Mouse (Mus musculus): ENCODE data around the gene Tmbim6.
A peak's percentile ranks its signal among the peaks of the same experiment; 100 is the strongest.
"Not testable (repeated sequence)": the region's sequence is repeated elsewhere in the genome, so short reads cannot be mapped to it uniquely, and the experiment has no call there.

The Tmbim6 gene

DNA sequence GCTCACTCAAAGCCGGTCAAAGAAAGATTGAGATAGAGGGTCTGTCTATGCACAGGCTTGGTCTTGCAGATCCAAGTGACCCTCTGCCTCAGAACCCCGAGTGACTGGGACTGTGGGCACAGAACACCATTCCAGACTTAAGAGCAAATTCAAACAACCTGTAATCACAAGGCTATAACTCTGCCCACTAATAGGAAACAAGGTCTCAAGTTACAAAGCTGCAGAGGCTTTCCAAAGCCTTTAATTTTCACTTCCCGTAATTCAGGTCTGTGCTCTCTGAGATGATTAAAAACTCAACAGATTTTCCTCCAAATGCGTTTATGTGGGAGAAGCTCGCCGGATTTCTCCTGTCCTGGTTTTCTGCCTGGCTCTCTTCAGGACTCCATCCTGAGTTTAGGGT lies 8.6 kb upstream of the Tmbim6 start:
- no peak for DNase-seq (ENCODE audit: low read depth, low spot score)

DNA sequence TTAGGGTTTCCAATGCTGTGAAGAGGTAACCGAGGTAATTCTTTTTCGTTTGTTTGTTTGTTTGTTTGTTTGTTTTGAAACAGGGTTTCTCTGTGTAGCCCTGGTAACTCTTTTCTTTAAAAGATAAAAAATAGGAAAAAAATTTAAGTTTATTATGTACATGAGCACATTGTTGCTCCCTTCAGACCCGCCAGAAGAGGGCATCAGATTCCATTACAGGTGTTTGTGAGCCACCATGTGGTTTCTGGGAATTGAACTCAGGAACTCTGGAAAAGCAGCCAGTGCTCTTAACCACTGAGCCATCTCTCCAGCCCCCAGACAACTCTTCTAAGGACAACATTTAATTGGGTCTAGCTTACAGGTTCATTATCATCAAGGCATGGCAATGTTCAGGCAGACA lies 6.6 kb upstream of the Tmbim6 start:
- DNase-seq (ENCODE audit: low read depth, low spot score), result not testable (repeated sequence)

DNA sequence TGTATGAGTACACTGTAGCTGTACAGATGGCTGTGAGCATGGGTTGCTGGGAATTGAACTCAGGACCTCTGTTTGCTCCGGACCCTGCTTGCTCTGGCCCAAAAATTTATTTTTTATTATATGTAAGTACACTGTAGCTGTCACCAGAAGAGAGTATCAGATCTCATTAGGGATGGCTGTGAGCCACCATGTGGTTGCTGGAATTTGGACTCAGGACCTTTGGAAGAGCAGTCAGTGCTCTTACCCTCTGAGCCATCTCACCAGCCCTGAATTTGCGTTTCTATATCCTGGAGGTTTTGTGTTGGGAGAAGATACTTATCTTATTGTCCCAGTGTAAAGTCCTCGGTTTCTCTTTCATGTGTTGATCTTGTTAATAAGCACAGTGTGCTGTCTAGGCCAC lies 5.9 kb upstream of the Tmbim6 start:
- DNase-seq (ENCODE audit: low read depth, low spot score), result no peak

DNA sequence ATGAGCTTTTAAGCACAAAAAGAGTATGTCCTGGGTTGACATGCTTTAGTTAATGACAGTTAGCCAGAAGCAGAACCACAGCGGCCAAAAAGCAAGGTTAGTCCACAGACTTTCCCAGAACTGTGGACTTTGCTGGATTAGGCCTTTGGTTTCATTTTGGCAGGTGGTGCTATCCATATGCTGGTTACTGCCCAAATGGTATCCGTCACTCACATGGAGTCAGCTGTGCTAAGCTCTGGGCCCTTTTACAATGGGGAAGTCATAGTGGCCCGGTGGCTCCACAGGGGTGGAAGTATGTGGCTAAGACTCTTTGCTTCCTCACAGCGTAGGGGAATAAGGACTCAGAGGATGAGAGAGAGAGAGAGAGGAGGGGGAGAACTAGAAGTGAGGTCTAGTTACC lies 4.7 kb upstream of the Tmbim6 start:
- no peak for DNase-seq (ENCODE audit: low read depth, low spot score)

DNA sequence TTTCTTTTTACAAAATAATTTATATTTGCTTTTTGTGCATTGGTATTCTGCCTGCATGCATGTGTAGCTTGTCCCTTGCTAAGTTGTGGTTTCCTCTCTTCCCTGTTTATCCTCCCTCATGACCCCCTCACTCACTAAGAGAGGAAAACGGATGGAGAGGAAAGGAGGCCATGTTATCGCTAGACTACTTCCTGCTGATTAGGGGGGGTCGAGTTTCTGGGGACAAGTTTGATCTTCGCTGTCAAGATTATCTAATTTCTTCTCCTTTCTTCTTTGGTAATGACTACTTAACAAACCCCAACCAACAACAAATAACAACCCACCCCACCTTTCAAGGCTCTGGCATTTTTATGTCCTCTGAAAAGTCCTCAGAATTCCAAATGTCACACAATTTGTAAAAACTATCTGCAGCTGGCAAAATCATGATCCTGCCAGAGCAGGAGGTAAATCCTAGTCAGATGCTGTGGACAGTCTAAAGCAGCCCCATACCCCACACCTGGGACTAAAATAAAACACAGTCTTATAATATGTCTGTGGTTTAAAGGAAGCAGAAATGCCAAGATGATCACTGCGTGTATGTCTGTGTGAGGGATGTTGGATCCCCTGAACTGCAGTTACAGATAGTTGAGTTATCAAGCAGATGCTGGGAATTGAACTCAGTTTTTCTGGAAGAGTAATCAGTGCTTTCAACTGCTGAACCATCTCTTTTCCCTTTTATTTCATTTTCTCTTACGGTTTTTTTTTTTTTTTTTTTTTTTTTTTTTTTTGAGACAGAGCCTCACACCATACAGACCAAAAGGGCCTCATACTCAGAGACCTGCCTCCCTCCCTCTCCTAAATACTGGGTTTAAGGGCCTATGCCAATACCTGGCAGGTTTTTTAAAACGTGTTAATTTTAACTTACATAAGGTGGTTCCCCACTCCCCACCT lies 1.9 kb upstream of the Tmbim6 start:
- no peak for DNase-seq (ENCODE audit: low read depth, low spot score)

DNA sequence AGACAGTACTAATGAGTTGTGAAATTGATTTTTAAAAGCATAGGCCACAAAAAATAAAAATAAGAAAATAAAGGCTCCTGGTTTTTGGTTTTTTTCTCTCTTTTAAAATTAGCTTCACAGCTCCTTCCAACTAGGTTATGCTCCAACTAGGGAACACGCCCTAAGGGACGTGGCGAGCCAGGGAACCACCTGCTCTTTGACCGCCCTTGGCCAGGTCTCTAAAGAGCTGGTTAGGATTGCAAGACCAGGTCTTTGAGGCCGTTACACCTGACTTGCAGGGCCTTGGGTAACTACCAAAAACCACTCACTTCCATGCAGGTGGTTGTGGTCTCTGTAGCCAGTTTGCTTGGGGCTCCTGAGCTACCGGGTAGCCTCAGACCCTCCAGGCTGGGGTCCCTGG lies 707 bp upstream of the Tmbim6 start:
- DNase-seq (ENCODE audit: low read depth, low spot score), result no peak

DNA sequence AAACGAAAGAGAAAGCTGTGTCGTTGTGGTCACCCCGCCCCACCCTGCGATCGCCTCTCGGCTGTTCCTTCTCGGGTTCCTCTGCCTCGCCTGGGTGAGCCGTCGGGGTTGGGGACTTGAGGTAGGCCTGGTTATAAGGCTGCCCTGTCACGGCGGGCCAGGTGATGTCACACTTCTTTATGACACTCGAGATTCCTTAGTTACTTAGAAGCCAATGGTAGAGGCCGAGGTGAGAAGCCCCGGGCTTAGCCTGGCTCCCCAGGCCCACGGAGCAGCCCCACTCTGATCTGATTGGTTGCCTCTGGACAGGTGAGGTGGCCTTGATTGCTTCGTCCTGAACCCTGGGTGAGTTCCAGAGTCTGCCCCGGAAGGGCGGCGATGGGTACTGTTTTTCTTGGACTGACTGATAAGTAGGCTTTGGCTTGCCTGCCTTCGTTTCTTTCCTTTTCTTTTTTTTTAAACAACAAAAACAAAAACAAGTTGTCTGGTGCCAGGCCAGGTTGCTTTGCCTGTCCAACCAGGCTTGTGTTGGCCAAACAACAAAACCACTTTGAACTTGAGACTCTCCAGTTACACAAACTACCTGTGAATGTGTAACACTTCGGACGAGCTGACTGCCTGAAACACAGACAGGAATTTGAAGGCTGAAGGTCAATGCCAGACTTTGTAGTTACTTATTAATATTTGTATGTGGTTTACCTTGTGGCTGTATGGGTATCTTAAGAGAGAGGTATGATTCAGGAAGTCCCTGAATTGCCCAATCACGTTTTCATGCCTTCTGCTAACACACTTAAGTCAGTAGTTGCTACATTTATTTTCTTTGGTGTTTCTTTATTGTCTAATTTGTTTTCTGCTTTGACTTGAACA lies 937 bp downstream of the Tmbim6 start:
- peak; percentile 60 for DNase-seq (ENCODE audit: low read depth, low spot score)

DNA sequence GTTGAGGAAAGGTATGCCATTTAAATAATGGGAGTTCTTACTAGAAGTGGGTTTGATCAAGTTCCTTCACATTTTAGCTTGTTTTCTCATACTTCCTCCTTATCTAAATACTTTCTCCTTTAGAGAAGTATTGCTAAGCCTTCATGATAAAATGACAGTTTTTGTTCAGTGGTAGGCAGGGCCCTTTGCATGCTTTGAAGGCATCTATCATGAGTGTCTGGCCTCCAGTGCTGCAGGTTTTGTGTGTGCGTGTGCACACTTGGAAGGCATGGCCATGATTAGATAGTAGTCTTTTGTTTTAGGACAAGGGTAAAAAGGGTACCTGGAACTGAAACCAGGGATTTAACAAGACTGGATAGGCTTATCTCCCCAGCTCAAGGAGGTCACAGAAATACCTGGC lies 3.8 kb downstream of the Tmbim6 start:
- DNase-seq (ENCODE audit: low read depth, low spot score), result no peak

DNA sequence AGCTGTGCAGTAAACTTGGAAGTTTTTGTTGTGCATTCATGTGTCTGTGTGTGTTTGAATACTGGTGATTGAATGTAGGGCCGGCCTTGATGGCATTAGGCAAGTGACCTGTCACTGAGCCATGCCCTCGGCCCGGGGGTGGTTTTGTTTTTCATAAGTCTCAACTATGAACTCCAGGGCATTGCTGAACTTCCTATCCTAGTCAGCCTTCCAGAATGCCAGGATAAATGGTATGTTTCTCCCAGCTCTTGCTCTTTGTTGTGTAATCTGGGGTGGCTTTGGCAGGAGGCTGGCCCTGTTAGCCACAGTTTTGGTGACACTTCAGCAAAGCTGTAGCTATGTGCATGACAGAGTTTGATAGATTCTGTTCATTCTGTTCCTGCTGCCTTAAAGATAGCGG lies 4.2 kb downstream of the Tmbim6 start:
- DNase-seq (ENCODE audit: low read depth, low spot score), result no peak

DNA sequence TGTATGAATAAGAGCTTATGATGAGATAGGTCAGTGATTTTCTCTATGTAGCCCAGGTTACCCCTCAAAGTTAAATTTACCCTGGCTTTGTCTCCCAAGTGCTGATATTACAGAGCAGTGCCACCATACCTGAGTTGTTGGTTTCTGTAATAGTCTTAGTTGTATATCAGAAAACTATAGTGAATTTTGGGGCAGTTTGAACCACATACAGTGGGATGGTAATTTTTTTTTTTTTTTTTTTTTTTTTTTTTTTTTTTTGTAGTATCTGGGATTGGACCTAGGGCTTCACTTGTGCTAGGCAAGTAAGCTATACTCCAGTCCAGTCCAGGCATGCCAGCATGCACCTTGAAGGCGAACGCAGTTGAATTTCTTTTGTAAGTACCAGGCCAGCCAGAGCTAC lies 4.9 kb downstream of the Tmbim6 start:
- no peak for DNase-seq (ENCODE audit: low read depth, low spot score)

DNA sequence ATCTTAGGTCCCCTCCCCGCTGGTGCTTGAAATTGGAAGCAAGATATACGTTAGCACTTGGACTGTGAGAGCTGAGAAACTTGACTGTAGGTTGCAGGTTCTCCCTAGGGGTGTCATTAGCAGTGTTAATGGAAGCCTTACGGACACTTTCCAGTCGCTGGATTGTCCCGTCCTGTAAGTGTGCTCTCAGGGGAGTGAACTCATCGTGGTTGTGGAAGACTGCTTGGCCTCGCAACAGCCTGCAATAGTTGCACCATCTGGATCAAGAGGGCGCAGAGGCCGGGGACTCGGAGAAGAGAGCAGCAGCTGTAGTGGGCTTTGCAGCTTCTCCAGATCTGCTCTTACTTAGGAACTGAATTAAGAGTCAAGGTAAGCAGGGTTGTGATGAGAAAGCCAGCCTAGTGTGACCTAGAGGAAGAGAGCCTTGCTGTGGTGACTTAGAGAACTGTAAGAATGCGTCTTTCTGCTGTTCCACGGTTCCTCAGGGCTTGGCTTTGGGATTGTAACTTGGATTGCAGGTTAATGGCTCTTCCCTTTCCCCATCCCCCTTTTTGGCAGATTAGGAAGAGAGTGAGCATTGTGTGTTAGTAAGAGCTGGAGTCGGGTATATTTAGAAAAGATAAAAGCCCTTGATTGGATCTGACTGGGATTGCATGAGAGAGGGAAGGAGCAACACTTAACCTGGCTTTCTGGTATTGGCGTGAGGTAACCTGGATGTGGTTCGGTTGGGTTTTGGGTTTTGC lies 7.0 kb downstream of the Tmbim6 start:
- no peak for DNase-seq (ENCODE audit: low read depth, low spot score)

DNA sequence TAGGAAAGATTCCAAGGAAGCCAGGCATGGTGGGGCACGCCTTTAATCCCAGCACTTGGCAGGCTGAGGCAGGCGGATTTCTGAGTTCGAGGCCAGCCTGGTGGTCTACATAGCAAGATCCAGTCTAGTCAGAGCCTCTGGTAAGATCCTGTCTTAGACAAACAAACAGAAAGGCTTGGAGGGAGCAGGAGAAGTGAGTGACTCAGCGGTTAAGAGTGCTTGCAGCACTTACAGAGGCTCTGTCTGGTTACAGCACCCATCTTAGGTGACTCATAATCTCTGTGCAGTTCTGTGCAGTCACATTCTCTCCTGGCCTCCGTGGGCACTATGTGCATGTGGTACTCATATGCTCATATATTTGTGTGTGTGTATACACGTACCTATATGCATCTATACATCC lies 7.9 kb downstream of the Tmbim6 start:
- DNase-seq (ENCODE audit: low read depth, low spot score), result no peak

DNA sequence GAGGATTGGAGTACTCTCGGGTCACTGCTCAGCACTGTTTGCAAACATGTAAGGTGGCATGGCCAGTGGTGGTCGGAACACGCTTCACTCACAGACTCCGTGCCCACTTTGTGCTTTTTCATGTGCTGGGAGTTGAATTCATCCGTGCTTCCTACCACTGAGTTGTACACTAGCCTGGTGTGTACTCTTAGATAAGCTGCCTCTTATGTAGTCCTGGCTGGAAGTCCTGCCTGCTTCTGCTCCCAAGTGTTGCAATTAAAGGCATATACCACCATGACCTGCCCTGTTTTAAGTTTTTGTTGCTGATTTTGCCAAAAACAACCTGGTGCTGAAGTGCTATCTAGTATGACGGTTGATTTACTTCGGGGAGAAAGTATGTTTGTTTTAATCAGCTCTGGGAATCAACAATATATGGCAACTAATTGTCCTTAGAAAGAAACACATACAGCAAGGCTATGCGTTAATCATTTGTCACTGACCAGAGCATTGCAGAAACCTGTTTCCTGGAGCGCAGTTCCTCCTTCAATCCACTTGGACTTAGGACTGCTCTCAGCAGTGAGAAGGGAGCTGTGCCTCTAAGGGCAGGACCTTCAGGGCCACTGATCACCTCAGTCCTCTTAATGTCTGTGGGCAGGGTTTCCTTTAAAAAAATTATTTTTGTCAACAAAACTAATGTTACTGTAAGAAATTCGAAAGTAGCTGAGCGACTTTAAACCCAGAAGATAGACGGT lies 10.6 kb downstream of the Tmbim6 start:
- DNase-seq (ENCODE audit: low read depth, low spot score), result no peak

DNA sequence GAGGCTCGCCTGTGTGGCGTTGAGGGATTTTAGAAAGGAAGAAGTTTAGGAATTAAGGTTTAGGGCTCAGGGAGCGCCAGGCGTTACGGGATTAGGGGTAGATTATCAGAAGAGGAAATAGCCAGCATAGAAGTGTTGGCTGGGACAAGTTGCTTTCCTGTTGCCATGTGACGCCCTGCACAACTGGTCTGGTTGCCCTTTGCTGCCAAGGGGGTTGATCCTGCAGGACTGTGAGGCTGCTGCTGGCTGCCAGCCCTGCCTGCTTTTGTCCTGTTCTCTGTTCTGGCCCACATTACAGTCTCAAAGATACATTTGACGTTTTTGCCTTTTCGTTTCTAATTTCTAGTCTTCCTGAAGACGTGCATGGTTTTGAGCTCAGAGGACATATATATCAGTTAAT lies 12.5 kb downstream of the Tmbim6 start:
- no peak for DNase-seq (ENCODE audit: low read depth, low spot score)

DNA sequence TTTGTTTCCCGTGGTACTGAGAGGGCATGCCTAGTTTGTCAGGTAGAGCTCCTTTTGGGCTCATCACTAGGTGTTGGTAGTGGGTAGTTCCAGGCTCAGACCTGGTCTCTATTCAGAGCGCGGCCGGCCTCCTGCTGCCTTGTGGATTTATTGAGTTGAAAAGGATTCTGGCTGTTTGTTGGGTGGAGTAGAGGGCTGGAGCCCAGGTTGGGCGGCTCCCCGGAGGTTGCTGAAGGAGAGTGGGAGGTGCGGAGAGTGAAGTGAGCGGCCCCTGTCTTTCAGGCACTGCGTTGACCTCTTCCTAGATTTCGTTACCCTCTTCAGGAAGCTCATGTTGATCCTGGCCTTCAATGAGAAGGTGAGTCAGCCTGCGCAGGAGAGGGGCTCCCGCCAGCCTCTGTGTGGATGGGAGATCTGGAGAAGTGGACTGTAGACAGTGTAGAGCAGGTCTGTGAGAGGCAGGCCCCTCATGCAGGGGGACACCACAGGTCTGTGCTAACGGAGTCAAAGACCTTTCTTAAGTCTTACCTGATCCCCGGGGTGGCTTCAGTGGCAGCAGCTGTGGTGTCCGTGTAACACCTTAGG lies 14.4 kb downstream of the Tmbim6 start:
- peak; percentile 61 for DNase-seq (ENCODE audit: low read depth, low spot score)

DNA sequence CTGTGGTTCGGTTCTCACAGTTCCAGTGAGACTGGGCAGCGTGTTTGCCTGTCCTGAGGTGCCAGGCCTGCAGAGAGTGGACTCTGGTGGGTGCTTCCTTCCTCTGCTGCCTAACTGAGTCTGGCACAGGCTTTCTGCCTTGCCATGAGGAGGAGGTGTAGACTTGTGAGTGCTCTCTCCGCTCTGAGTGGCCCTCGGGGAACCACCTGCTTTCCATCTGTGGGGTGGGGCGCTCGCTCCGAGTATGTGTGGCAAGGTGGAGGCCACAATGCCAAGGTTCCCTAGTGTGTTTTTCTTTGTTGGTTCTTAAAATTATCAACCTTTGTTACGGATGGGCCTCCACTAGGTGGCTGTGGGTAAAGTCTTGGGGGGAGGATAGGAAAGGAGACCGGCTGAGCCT lies 16.2 kb downstream of the Tmbim6 start:
- DNase-seq (ENCODE audit: low read depth, low spot score), result no peak

DNA sequence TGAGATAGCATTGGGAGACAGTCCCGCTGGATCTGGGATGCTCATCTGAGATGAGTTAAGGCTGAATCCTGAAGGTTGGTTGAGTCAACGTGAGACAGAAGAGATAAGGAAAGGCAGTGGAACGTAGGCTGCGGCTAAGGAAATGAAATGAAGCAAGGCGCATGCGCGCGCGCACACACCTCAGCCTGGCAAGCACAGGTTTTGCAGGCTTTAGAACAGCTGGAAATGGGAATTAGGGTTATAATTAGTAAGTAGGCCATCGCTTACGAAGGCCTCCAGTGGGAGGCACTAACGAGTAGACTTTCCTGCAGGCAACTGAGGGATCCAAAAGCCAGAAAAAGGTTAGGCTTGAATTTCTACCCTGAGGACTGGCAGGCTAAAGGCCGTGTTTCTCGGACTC lies 19.1 kb downstream of the Tmbim6 start:
- DNase-seq (ENCODE audit: low read depth, low spot score), result peak; percentile 70

DNA sequence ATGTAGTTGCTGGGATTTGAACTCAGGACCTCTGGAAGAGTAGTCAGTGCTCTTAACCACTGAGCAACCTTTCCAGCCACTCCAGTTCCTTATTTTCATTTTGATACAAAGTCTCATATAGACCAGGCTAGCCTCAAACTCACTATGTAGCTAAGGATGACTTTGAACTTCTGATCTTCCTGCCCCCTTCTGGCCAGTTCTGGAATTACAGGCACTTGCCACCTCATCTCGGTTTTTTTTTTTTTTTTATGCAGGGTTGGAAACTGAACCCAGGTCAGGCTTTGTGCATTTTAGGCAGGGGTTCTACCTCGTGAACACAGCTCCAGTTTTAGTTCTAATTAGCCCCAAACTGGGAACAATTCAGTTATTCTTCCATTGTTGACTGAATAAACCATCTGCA lies 23.1 kb downstream of the Tmbim6 start:
- DNase-seq (ENCODE audit: low read depth, low spot score), result peak; percentile 74

DNA sequence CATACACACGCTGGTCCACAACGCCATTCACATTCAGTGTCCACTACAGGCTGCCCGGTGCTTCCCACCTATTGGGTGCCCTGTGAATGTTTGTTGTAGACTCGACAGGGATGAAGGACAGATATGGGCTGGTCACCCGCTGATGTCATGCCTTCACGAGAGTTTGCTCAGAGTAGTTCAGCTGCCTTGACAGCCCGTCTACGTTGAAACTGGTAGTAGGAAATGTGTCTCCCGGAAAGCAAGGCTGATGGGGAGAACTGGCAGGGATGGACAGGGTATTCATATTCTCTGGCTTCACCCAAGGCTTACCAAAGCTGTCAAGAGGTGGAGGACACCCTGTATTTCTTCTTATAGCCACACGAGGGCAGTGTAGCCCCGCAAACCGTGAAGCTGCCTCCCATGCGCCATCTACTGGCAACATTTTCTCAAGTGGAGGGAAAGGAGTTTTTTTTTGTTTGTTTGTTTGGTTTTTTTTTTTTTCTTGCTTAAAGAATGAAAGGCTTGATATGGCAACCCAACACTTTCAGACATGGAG lies 23.7 kb downstream of the Tmbim6 start:
- peak; percentile 91 for DNase-seq (ENCODE audit: low read depth, low spot score)

DNA sequence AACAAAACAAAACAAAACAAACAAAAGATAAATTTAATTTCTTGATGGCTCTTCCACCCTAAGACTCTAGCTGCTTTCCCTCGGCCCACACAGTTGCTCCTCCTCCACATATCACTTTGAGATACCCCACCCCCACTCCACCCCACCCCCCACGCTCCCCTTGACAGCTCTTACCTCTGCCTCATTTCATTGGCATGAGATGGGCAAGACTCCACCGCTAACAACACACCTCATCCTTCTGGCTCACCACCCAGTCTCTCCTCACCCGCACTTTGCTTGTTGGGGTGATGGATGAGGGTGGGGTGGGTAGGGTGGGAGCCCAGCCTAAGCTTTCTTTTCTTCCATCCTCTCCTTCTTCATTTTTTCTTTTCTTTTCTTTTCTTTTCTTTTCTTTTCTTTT lies 24.3 kb downstream of the Tmbim6 start:
- DNase-seq (ENCODE audit: low read depth, low spot score), result no peak
